Mouse (Mus musculus) layer of hippocampus, adult 18-20 months (tissue): ENCODE data around the gene Rundc3a. TPM values are rescaled to one million over a fixed set of nuclear protein-coding genes. Genes with fewer than 3 reads are reported as not detected.
A peak's percentile ranks its signal among the peaks of the same experiment; 100 is the strongest.

ENCODE experiments used
- DNase-seq, 2 experiments: peaks; one replicate each; pipeline ENCODE4 v3.0.0; 2022; ENCODE audit warnings: low spot score in 2 of 2
- total RNA-seq, 2 experiments: library from RNA; stranded (reverse); gene quantifications; 2 replicates each; pipeline ENCODE4 v1.2.3; 2021

The Rundc3a gene
- total RNA-seq, 2 experiments from 2014 or later = 489 to 499 TPM

GRCm38 (mm10) chr11:102432115-102432843, 39.1 kb downstream of the Rundc3a start:
- no peak for DNase-seq

DNA sequence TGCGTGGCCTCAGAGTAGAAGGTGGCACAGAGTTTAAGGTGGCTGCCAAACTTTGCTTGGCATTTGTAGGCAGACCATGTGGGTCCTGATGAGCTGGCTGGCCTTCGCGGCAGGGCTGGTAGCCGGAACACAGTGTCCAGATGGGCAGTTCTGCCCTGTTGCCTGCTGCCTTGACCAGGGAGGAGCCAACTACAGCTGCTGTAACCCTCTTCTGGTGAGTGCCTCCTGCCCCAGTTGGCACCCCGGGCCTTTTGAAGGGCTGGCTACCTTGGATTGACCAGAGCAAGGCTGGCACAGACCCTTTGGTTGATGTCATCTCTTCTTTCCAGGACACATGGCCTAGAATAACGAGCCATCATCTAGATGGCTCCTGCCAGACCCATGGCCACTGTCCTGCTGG, 39.7 kb downstream of the Rundc3a start:
- peak in 1 of 2 experiments; percentile 43 for DNase-seq

DNA sequence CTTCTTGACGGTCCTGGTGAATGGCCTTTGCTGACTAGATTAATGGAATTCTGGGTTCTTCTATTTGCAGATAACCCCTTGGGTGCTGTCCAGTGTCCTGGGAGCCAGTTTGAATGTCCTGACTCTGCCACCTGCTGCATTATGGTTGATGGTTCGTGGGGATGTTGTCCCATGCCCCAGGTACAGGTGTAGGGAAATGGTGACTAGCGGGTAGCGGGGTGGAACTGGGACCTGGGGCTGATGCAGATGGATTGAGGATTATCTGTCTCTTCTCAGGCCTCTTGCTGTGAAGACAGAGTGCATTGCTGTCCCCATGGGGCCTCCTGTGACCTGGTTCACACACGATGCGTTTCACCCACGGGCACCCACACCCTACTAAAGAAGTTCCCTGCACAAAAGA, 40.7 kb downstream of the Rundc3a start:
- no peak for DNase-seq

DNA sequence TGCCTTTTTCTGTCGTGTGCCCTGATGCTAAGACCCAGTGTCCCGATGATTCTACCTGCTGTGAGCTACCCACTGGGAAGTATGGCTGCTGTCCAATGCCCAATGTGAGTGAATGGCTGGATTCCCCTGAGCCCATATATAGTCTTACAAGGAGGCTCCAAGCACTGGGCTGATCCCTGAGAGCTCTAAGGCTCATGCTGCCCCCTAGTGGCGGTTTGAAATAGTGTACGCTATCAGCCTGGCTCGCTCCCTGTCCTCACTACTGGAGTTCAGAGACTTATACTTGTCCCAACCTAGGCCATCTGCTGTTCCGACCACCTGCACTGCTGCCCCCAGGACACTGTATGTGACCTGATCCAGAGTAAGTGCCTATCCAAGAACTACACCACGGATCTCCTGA, 41.2 kb downstream of the Rundc3a start:
- peak; percentile 78 to 94 for DNase-seq

- DNase-seq = no peak
These were observed 41.9 kb downstream of the Rundc3a start for GRCm38 (mm10) chr11:102434816-102435705.

DNA sequence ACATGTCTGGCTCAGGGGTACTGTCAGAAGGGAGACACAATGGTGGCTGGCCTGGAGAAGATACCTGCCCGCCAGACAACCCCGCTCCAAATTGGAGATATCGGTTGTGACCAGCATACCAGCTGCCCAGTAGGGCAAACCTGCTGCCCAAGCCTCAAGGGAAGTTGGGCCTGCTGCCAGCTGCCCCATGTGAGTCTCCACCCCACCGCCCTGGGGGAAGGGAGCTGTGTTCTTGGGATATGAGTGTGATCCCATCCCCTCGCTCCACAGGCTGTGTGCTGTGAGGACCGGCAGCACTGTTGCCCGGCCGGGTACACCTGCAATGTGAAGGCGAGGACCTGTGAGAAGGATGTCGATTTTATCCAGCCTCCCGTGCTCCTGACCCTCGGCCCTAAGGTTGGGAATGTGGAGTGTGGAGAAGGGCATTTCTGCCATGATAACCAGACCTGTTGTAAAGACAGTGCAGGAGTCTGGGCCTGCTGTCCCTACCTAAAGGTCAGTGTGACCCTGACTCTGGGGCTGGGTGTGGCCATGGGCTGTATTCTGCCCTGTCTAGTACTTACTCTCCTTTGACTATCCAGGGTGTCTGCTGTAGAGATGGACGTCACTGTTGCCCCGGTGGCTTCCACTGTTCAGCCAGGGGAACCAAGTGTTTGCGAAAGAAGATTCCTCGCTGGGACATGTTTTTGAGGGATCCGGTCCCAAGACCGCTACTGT, 42.7 kb downstream of the Rundc3a start:
- DNase-seq = no peak

DNA sequence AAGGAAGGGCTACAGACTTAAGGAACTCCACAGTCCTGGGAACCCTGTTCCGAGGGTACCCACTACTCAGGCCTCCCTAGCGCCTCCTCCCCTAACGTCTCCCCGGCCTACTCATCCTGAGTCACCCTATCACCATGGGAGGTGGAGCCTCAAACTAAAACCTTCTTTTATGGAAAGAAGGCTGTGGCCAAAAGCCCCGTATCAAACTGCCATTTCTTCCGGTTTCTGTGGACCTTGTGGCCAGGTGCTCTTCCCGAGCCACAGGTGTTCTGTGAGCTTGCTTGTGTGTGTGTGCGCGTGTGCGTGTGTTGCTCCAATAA, 43.2 kb downstream of the Rundc3a start:
- DNase-seq = no peak

DNA sequence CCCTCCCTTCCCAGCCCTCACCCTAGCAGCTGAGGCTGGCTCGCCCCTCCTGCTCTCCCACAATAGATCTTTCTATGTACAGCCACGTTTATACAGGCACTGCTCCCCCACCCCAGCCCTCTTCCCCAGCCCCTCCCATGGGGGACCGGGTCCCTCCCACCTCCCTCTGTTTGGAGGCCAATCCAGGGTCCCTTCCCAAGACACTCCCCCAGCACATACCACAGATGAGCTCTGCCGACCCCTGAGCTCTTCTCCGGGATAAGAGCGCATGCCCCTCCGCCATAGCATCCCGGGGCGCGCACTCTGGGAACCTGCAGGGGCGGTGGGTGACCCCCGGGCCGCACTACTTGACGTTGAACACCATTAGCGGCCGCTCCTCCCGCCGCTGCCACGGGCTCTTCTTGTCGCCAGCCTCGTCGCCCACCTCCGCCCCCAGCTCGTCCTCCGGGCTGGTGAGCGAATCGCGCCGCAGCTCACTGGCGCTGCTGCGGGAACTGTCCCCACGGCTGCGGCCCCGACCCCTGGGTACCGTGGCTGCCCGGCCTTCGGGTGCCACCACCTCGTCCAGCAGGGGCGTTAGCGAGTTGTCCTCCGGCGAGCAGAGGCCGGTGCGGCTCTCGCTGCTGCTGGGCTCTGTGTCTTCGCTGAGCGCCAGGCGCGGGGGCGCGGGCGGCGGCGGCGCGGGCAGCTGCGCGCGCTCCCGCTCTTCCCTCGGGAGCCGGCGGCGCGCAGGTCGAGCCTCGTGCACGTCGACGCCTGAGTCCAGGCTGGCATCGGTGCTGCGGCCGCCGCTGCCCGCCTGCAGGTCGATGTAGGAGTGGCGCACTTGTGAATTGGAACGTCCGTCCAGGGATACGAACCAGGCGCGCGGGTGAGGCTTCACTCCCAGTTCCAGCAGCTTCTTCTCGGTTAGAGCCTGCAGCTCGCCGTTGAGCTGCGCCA, 44.2 kb downstream of the Rundc3a start:
- DNase-seq = peak; percentile 68 to 77

- peak; percentile 65 to 84 for DNase-seq
These were observed 45.2 kb downstream of the Rundc3a start for GRCm38 (mm10) chr11:102438212-102439092.

- DNase-seq = peak in 1 of 2 experiments; percentile 59
These were observed 46.2 kb downstream of the Rundc3a start for GRCm38 (mm10) chr11:102439093-102440082.

DNA sequence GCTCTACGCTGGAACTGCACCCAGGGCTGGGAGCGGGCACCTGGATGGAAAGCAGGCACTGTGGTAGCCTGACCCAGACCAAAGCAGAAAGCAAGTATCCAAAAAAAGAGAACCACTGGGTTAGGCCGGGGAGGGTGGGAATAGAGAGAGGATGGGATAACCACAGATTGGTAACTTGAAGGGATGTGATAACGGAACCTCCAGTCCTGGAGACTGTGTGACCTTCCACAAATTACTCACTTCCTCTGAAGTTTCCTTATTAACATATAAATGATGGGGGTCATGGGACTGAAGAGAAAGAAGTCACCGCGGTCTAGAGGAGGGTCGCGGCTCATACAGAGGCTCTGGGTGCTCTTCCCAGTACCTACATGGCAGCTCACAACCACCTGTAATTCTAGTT, 47.1 kb downstream of the Rundc3a start:
- DNase-seq = no peak

- DNase-seq = no peak
These were observed 48.2 kb downstream of the Rundc3a start for GRCm38 (mm10) chr11:102441434-102441833.

GRCm38 (mm10) chr11:102442089-102442488, 48.9 kb downstream of the Rundc3a start:
- no peak for DNase-seq

GRCm38 (mm10) chr11:102443740-102444139, 50.5 kb downstream of the Rundc3a start:
- DNase-seq = no peak

GRCm38 (mm10) chr11:102444321-102444720, 51.1 kb downstream of the Rundc3a start:
- DNase-seq = no peak

GRCm38 (mm10) chr11:102444781-102445180, 51.6 kb downstream of the Rundc3a start:
- DNase-seq = no peak

- no peak for DNase-seq
These were observed 52.2 kb downstream of the Rundc3a start for GRCm38 (mm10) chr11:102445264-102445890.

GRCm38 (mm10) chr11:102445891-102446361, 52.7 kb downstream of the Rundc3a start:
- DNase-seq = no peak
